Mouse (Mus musculus) ES-CJ7 (cell line): Measurements from ENCODE around the gene Ddx31.

Experiments used
- DNase-seq: peaks from one replicate; pipeline ENCODE4 v3.0.0; 2011; ENCODE audit warnings: low read depth, low spot score

Gene Ddx31

GRCm38 (mm10) chr2:28840222-28840951, at the start of gene Ddx31, which contains the start of gene Gtf3c4:
Gene Ddx31, plus strand, starts transcription at chr2:28840406.
Gene Gtf3c4, minus strand, starts transcription at chr2:28840360.
- peak; percentile 92 for DNase-seq

GRCm38 (mm10) chr2:28792931-28793610, 47.1 kb upstream of the Ddx31 start:
- DNase-seq: peak; percentile 73

- no peak for DNase-seq
Measured at GRCm38 (mm10) chr2:28794623-28795022, 45.6 kb upstream of the Ddx31 start.

GRCm38 (mm10) chr2:28796298-28796697, 43.9 kb upstream of the Ddx31 start:
- DNase-seq: no peak

- no peak for DNase-seq
Measured at GRCm38 (mm10) chr2:28797490-28798106, 42.6 kb upstream of the Ddx31 start.

- no peak for DNase-seq
Measured at GRCm38 (mm10) chr2:28798390-28798789, 41.8 kb upstream of the Ddx31 start.

GRCm38 (mm10) chr2:28799575-28799974, 40.6 kb upstream of the Ddx31 start:
- no peak for DNase-seq

- no peak for DNase-seq
Measured at GRCm38 (mm10) chr2:28803406-28803805, 36.8 kb upstream of the Ddx31 start.

GRCm38 (mm10) chr2:28808841-28809240, 31.4 kb upstream of the Ddx31 start:
- no peak for DNase-seq

- DNase-seq: no peak
Measured at GRCm38 (mm10) chr2:28810260-28811013, 29.8 kb upstream of the Ddx31 start.

GRCm38 (mm10) chr2:28818866-28819265, 21.3 kb upstream of the Ddx31 start:
- DNase-seq: no peak

GRCm38 (mm10) chr2:28829265-28829664, 10.9 kb upstream of the Ddx31 start:
- peak; percentile 20 for DNase-seq

GRCm38 (mm10) chr2:28836181-28836940, 3.8 kb upstream of the Ddx31 start:
- no peak for DNase-seq

- DNase-seq: peak; percentile 44
Measured at GRCm38 (mm10) chr2:28839501-28840221, 545 bp upstream of the Ddx31 start.

GRCm38 (mm10) chr2:28842042-28842441, 1.8 kb downstream of the Ddx31 start:
- no peak for DNase-seq

- no peak for DNase-seq
Measured at GRCm38 (mm10) chr2:28848879-28849278, 8.7 kb downstream of the Ddx31 start.

GRCm38 (mm10) chr2:28852594-28852993, 12.4 kb downstream of the Ddx31 start:
- no peak for DNase-seq

- no peak for DNase-seq
Measured at GRCm38 (mm10) chr2:28855773-28856172, 15.6 kb downstream of the Ddx31 start.

GRCm38 (mm10) chr2:28859303-28859702, 19.1 kb downstream of the Ddx31 start:
- no peak for DNase-seq

- no peak for DNase-seq
Measured at GRCm38 (mm10) chr2:28860678-28861423, 20.6 kb downstream of the Ddx31 start.
